Mouse (Mus musculus) G1E (cell line): ENCODE measurements at regions not wholly inside any gene's neighbourhood (a gene's known extent, or its start where the extent isn't known, plus 50 kb on each side); places are given as distances from the start of the nearest gene placed in this dataset.

Experiments used
- CTCF ChIP-seq: IDR thresholded peaks from 2 replicates; pipeline ENCODE4 v1.5.1; 2012; ENCODE audit warnings: low read depth, low read length, inconsistent platforms, mixed read lengths
- GATA1 ChIP-seq: IDR thresholded peaks from 2 replicates; pipeline ENCODE4 v1.6.1; 2012; ENCODE audit warnings: borderline replicate concordance, low read length, inconsistent platforms, mixed read lengths
- GATA2 ChIP-seq: IDR thresholded peaks from 2 replicates; pipeline ENCODE4 v1.6.1; 2012; ENCODE audit warnings: low read depth, low read length, inconsistent platforms, borderline replicate concordance
- POLR2AphosphoS5 ChIP-seq: IDR thresholded peaks from 2 replicates; pipeline ENCODE4 v1.6.1; 2012; ENCODE audit warnings: low read depth, low read length, inconsistent platforms; ENCODE audit not compliant: insufficient replicate concordance
- TAL1 ChIP-seq: conservative IDR thresholded peaks from 2 replicates; pipeline ENCODE4 v1.6.1; 2012; ENCODE audit warnings: low read depth, low read length, inconsistent platforms, mixed read lengths

GRCm38 (mm10) chr1:156997033-156997432 lies 57.6 kb upstream of the Ralgps2 start:
- TF ChIP-seq CTCF: no peak
- TF ChIP-seq GATA1: no peak
- TF ChIP-seq POLR2AphosphoS5: no peak
- no peak for TF ChIP-seq GATA2
- no peak for TF ChIP-seq TAL1
